Mouse (Mus musculus): Measurements from ENCODE around the gene Noxa1.

Gene Noxa1

DNA sequence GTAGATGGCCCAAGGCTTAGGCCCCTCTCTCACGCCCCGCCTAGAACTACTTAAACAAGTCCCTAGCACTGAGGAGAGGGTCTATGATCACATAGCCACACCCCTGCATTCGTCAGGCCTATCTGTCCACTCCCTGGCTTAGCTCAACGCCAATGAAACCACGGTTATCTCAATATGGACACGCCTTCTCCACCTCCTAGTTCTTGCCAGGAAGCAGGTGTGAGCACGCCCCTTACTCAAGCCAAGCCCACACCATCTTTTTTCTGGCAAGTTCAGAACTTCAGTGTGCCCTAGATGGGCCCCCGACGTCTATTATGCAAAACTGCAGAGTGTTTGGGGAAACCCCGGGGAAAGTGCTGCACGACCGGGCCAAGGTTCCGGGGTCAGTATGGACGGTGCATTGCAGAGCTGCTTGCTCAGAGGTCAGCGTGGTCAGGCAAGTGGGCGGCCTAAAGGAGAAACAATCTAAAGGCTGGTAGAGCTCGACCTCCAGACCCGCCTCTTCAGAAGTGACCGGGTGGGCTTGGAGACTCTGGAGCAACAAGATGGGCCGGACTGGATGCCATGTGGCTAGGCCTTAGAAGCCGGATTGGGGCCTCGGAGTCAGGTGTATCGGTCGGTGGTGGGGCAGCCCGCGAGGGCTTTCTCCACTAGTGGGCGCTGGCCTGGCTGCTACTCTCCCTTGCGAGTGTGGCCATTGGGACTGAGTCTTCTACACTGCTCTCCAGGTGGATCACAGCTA, at the start of gene Noxa1:
Gene Noxa1, minus strand, starts transcription at position 41 of the 742 bp plus-strand sequence.
- peak; percentile 34 for DNase-seq (ENCODE audit: low read depth, low spot score)

DNA sequence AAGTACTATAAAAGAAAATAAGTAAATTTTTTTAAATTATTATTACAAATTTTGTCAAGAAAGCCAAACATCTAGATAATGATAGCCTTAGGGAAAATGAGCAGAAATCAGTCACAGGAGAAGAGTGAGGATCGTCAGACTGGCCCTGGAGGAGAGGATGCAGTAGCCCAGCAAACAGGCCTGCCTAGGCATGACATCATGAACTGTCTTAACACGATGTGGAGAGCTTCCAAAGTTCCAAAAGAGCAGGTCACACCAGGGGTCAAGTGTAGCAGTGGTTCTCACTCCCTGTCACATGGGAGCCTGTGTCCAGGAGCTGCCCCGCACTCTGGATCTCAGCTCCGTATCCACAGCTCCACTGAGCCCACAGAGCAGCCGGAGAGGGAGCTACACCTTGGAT, 47.0 kb upstream of the Noxa1 start:
- DNase-seq (ENCODE audit: low read depth, low spot score): no peak

DNA sequence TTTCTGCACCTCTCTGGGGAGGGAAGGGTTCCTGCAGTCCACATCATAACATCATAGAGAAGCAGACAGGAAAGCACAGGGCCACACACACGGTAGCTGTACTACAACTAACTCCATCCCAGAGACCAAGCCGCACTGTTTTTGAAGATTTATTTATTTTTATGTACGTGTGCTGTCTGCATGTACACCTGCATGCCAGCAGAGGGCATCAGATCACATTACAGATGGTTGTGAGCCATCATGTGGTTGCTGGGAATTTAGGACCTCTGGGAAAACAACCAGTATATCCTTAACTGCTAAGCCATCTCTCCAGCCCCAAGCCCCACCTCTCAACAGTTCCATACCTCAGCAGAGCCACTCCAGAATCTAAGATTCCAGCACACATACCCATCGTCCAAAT, 46.2 kb upstream of the Noxa1 start:
- DNase-seq (ENCODE audit: low read depth, low spot score): no peak

DNA sequence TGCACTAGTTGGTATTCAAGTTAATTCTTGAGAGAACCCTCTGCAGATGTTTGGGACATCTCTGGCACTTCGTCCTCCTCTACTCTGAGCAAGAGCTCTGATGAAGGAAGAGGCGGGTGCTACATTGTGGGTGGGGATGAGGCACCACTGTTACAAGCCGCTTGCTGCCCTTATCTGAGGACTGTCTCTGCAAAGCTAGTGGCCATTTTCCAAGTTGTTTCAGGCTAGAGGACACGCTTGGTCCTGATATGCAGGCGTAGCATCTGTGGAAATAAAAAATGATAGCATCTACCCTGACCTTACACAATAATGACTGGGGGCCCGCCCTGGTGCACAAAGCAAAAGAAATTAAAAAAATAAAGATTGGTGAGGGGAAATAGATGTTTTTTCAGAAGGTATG, 42.9 kb upstream of the Noxa1 start:
- DNase-seq (ENCODE audit: low read depth, low spot score): no peak

GRCm38 (mm10) chr2:25131601-25132000, 36.7 kb upstream of the Noxa1 start:
- DNase-seq (ENCODE audit: low read depth, low spot score): no peak

DNA sequence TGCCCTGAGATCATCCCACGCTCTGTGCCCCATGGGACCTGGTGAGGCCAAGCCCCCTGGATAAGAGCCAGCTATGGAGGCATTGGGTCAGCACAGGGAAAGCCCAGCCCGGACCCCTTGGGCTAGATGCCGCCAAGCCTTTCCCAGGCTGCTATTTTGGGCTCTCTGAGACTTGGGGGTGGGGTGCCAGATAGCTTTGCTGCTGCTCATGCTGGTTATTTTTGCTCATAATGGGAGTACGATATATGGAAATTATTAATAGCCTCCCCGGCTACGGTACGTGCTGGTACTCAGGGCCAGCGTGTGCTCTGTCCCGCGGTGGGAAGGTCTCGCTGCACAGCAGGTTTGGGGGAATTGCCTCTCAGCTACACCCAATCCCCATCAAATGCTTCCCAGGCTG, 33.1 kb upstream of the Noxa1 start:
- no peak for DNase-seq (ENCODE audit: low read depth, low spot score)

GRCm38 (mm10) chr2:25127206-25127605, 32.3 kb upstream of the Noxa1 start:
- DNase-seq (ENCODE audit: low read depth, low spot score): peak; percentile 72

DNA sequence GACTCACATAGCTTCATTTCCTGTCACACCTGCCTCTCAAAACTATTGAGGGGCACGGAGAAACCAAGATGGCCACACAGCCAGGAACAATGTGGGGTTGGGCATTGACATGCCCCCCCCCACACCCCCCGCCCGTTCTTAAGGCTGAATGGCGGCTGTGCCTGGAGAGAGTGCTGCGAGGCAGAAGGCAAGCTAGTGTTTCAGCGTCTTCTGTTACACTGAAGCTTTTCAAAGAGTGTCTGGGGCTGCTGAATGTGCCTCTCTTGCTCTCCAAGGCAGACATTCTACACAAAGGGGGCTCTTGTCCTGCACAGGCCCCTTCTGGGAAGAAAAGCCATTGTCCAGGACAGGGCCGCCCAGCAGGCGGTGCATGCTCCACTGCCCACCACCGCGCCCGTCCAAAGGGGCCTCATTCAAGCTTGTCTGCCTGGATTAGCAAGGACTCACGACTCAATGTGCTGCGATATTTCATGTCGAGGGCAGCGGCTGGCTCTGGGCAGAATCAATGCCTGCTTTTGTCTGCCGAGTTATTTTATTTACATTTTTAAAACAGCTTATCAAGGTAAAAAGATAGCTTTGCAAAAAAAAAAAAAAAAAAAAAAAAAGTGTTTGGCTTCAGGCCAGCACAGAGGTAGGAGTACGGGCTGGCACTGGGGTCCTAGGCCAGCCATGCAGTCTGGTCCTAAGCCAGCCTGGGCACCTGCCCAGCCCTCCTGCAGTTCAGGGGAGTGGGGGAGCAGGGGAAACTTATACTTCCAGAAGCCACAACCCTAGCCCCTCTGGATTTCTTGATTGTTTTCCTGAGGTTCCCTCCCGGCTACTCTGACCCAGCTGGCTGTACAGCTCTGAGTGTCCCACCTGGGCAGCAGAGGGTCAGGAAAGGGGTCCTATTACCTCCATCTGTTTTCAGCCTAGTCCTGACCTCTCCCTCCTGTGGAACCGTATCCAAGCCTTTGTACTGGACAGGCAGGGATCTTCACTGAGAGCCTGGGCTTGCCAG, 31.4 kb upstream of the Noxa1 start:
- DNase-seq (ENCODE audit: low read depth, low spot score): no peak

- DNase-seq (ENCODE audit: low read depth, low spot score): no peak
Observed at GRCm38 (mm10) chr2:25125146-25125545, 30.2 kb upstream of the Noxa1 start.

- DNase-seq (ENCODE audit: low read depth, low spot score): no peak
Observed at GRCm38 (mm10) chr2:25124411-25124810, 29.5 kb upstream of the Noxa1 start.

- no peak for DNase-seq (ENCODE audit: low read depth, low spot score)
Observed at GRCm38 (mm10) chr2:25123527-25123926, 28.6 kb upstream of the Noxa1 start.

DNA sequence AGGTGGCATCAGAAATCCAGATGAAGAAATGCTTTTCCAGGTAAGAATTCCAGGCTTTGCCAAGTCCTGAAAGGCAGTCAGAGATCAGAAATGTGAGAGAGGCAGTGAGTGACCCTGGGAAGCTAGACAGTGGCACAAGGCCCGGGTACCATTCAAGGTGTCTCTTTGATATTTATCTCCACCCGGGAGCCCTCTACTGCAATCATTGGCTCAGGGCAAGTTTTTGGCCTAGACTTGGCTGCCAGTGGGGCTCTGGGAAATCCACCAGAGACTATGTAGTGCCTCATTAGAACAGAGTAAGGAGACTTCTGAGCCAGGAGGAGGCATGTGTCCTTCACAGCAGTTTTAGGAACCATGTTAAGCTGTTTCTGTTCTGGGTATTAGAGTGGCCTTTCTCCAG, 27.7 kb upstream of the Noxa1 start:
- no peak for DNase-seq (ENCODE audit: low read depth, low spot score)

GRCm38 (mm10) chr2:25120963-25121362, 26.0 kb upstream of the Noxa1 start:
- DNase-seq (ENCODE audit: low read depth, low spot score): no peak

DNA sequence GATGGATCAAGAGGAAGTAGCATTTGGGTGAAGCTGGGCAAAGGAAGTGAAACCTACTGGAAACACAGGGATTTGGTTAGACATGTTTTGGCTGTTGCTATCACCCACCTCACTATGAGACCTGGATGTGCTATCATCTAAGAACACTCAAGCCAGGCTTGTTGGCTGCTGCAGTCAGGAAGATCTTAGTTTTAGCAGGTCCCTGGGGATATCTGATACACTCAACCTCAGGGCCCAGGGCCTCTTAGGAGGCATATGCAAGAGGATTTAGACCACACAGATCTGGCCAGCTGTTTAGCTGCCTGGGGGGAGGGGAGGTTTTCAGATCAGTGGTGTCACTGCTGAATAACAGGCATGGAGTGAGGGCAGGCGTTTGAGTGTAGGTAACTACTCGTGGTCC, 20.5 kb upstream of the Noxa1 start:
- DNase-seq (ENCODE audit: low read depth, low spot score): no peak

GRCm38 (mm10) chr2:25114308-25114707, 19.4 kb upstream of the Noxa1 start:
- no peak for DNase-seq (ENCODE audit: low read depth, low spot score)

GRCm38 (mm10) chr2:25111184-25111791, 16.3 kb upstream of the Noxa1 start:
- DNase-seq (ENCODE audit: low read depth, low spot score): peak; percentile 81

GRCm38 (mm10) chr2:25110505-25111183, 15.7 kb upstream of the Noxa1 start:
- no peak for DNase-seq (ENCODE audit: low read depth, low spot score)

- DNase-seq (ENCODE audit: low read depth, low spot score): no peak
Observed at GRCm38 (mm10) chr2:25109487-25109886, 14.5 kb upstream of the Noxa1 start.

DNA sequence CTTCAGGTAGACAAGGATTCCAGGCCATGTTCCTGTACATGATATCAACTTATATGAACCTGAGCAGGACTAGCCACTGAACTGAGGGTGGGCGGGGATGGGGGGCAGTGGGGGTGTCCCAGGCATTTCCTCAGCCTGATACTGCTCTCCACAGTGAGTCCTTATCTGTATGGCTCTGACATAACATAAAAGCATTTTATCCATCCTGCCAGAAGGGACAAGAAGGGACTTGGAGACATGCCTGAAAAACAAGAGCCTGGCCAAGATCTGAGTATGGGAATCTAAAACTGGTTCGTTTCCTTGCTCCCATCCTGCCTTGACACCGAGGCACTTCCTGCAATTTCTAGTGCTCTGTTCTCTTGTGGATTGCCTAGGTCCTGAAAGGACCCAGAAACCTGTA, 11.1 kb upstream of the Noxa1 start:
- no peak for DNase-seq (ENCODE audit: low read depth, low spot score)

GRCm38 (mm10) chr2:25104122-25104521, 9.2 kb upstream of the Noxa1 start:
- DNase-seq (ENCODE audit: low read depth, low spot score): no peak

GRCm38 (mm10) chr2:25099703-25100102, 4.8 kb upstream of the Noxa1 start:
- DNase-seq (ENCODE audit: low read depth, low spot score): no peak

- DNase-seq (ENCODE audit: low read depth, low spot score): no peak
Observed at GRCm38 (mm10) chr2:25098956-25099355, 4.0 kb upstream of the Noxa1 start.

Measured in CD4-positive helper T cell, adult 2 months (primary cell).